ENCODE assay signal across 1 mouse cellular context in genomic region chr4:40971744-40972143, GRCm38 (mm10).
TF ChIP-seq lines count a peak whose summit lies in the region.

No protein-coding gene starts in this region.

TF ChIP-seq in CH12.LX, 34 proteins besides CTCF, POLR2A, EP300 and RAD21 (continued from another document):
- TF ChIP-seq TCF12 (IDR thresholded peaks at IDR 0.05; ENCODE audit: low read depth, low read length) (peak; percentile 32; the same call in 1 of the 2 replicates), MYC (IDR thresholded peaks at IDR 0.05; ENCODE audit: low read depth, low read length) (peak; percentile 100), MAX (IDR thresholded peaks at IDR 0.05; ENCODE audit: low read length) (peak; percentile 97)
